Mouse (Mus musculus): ENCODE measurements around the gene Cep19.

The Cep19 gene

DNA sequence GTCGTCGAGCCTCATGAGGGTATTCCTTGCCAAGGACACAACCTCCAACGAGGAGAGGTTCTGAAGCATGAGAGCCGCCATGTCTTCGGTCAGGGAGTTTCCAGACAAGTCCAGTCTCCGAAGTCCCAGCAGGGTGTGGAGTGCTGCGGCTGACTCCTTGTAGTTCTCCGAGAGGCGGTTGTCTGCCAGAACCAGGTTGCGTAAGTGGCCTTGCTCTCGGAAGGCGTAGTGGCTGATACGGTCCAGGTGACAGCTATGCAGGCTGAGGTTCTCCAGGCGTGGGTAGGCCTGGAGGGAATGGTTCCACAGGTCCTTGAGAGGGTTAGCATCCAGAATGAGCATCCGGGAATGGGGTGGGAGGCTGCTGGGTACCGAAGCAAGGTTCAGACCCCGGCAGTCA, 45.0 kb downstream of the Cep19 start:
- DNase-seq (ENCODE audit: low spot score in 2 of 2), result no peak

DNA sequence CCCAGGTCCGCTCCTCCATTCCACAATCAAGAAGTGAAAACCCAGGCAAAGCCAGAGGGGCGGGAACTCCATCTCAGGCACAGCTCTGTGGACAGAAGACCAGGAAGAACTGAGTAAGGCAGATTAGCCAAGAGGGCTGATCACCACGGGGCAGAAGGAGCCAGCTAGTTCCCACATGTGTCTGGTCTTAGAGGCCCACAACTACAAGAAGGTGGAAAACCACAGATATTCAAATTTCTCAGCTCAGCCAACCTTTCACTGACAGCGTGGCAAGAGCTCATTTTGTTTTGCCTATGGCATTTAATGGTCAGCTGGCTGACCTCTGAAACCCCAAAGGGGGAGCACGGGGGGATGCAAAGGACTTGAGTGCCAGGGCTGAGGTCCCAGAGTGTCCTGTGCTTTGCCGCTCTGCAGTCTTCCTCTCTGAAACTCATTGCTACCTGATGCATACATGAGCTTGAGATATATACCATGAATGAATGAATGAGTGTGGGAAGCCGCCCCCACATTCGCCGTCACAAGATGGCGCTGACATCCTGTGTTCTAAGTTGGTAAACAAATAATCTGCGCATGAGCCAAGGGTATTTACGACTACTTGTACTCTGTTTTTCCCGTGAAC, 48.1 kb downstream of the Cep19 start:
- DNase-seq (ENCODE audit: low spot score in 2 of 2), result no peak

GRCm38 (mm10) chr16:32153976-32154375, 54.4 kb downstream of the Cep19 start:
- DNase-seq (ENCODE audit: low spot score in 2 of 2), result no peak

DNA sequence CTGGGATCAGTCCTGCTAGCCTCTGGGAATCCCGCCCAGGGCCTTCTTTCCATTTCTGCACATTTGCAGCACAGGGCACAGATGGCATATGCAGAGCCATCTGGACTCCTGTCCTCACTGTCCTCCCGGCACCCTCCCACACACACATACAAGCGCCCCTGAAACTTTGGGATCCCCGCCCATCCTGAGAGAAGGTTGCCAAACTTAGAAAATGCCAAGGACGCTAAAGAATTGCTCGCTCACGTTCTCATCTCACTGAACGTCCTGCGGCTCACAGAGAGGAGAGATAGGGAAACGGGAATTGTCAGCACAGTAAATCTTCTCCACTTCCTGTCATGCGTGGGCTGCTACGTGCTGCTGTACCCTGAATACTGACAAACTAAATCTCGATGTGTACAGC, 54.8 kb downstream of the Cep19 start:
- no peak for DNase-seq (ENCODE audit: low spot score in 2 of 2)

DNA sequence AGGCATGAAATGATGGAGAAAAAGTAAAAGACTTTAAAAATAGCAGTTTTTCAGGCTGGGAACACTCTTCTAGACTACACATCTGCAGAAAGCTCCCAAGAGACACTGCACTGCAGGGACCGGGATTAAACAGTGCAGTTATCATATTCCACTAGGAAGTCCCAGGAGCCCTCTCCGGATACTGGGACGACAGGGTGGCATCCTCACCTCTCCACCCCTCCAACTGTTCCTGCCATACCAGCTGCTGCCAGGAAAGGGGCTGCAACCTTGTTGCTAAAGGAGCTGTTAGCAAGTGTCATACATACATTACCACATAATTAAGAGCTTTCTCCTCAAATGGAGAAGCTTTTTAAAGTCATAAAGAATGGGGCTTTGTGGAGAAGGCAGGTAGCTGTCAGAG, 57.1 kb downstream of the Cep19 start:
- DNase-seq (ENCODE audit: low spot score in 2 of 2), result no peak

GRCm38 (mm10) chr16:32157369-32157768, 57.8 kb downstream of the Cep19 start:
- DNase-seq (ENCODE audit: low spot score in 2 of 2), result no peak
